Mouse (Mus musculus) macrophage (primary cell): ENCODE data around the gene Rapgefl1. TPM values are rescaled to one million over a fixed set of nuclear protein-coding genes. Genes with fewer than 3 reads are reported as not detected.
"Not testable (repeated sequence)": the region's sequence is repeated elsewhere in the genome, so short reads cannot be mapped to it uniquely, and the experiment has no call there.

ENCODE experiments used
- H3K27ac ChIP-seq: fragments of 350-480 bp; formaldehyde crosslinking; 2 replicates; pipeline ENCODE4 v1.9.0; 2021
- H3K36me3 ChIP-seq: fragments of 350-480 bp; formaldehyde crosslinking; 2 replicates; pipeline ENCODE4 v1.9.0; 2021; ENCODE audit errors: inconsistent target
- H3K4me3 ChIP-seq: fragments of 350-480 bp; formaldehyde crosslinking; 2 replicates; pipeline ENCODE4 v1.9.0; 2021; ENCODE audit errors: inconsistent target
- H3K79me2 ChIP-seq: fragments of 350-480 bp; formaldehyde crosslinking; 2 replicates; pipeline ENCODE4 v1.9.0; 2021; ENCODE audit errors: inconsistent target
- WGBS: methylation state at CpG from one replicate; pipeline ENCODE4 v1.1.7; 2026; ENCODE audit warnings: inconsistent platforms; ENCODE audit not compliant: missing documents; 5-methylcytosine and 5-hydroxymethylcytosine counted together
- polyA plus RNA-seq: library from polyadenylated mRNA; stranded (reverse); fragments of 250-400 nt; gene quantifications from 3 replicates; pipeline ENCODE4 v1.2.4, GENCODE M21; 2018; ENCODE audit warnings: inconsistent platforms

The Rapgefl1 gene
- polyA plus RNA-seq, 1 experiment from 2014 or later: 0.23 TPM

DNA sequence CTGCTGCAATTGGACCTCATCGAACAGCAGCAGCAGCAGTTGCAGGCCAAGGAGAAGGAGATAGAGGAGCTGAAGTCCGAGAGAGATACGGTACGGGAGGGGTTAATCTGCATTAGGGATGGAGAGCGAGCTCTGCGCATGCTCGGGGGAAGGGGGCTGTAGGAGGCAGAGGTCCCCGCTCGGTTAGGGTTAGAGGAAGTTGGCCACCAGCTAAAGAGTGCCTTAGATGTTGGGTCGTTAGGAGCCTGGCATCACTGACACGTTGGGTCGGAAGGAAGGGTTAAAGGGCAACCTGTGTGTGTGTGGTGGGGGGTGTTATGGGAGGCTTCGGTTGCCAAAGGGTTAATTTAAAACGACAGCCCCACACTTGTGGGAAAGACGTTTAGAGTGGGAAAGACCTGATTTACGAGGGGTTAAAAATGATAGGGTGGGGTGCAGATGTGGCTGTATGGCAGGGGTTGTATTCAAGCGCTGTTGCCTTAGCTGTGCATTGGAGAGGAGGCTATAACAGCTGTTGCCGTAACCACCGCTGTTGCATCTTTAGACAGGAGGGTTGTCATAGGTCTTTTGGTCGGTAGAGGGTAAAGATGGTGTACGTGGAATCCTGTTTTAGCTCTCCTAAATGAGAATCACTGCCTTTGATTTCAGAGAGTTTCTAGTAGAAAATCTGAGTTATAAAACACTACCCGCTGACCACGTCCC is 39.9 kb upstream of the Rapgefl1 start:
- WGBS: 4% methylated on average over 23 of the region's 23 CpGs
- peak overlapping the region; percentile 50 for H3K27ac ChIP-seq
- peak overlapping the region; percentile 81 for H3K4me3 ChIP-seq
- peaks cover 15% of the 10 kb centered on the region for H3K36me3 ChIP-seq
- peaks cover 56% of the 10 kb centered on the region for H3K79me2 ChIP-seq

DNA sequence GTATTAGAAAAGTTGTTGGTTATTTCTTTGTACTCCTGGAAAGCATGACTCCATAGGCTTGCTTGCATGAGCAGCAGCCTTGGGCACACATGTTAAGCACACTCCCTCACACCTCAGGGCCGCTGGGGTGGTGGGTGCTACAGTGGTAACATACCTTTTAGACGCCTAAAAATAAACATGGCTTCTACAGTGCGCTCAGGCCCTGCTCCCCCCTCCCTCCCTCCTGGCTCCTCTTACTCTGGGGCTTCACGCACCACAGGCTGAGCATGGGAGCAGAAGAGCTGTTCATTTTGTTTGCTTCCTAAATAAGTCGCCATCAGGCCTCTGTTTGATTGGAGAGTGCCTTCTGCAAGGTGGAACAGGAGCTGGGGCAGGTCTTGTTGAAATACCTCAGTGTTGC is 39.3 kb upstream of the Rapgefl1 start:
- WGBS: 15% methylated on average over 5 of the region's 5 CpGs
- Histone ChIP-seq H3K4me3 (peak overlapping the region; percentile 81), H3K36me3 (peaks cover 15% of the 10 kb centered on the region), H3K27ac (no peak overlapping the region), H3K79me2 (peaks cover 63% of the 10 kb centered on the region)

DNA sequence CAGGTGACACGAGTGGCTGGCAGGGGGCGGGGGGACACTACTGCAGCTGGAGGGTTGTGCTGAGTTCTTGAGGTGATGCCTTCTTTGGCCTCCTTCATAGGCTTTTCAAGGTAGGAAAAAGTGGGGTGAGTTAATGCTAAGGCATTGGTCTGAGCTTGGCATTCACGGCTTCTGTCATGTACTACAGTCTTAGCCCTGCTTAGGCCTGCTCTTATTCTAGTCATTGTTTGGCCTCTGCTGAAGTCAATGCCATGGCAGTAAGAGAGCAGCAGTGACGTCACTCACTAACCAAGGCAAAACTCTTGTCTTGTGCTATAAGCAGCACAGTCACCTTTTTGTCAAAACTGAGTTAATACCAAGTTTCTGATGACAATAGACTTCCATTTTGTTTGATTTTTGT is 38.7 kb upstream of the Rapgefl1 start:
- H3K27ac ChIP-seq: no peak overlapping the region
- H3K36me3 ChIP-seq: peaks cover 18% of the 10 kb centered on the region
- H3K4me3 ChIP-seq: no peak overlapping the region
- 70% methylated on average over 4 of the region's 4 CpGs for WGBS
- peaks cover 64% of the 10 kb centered on the region for H3K79me2 ChIP-seq

DNA sequence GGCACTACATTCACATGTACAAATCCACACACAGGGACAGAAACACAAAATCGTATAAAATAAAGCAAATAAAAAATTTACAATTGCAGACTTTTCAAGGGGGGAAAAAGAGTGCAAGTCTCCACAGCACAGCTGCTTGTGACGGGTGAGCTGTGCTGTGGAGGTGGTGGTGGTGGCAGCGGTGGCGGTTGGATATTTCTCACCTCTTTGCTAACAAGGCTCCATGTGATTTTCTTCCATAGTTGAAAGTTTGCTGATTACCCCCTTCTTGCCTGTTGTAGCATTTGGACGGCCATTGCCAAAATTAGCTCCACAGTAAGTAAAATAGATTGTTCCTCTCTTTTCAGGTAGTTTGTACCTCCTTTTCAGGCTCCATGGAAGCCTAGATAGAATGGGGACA is 32.0 kb upstream of the Rapgefl1 start, which contains the start of gene Casc3:
Casc3 (plus strand) TSS at position 301 of the 400 bp plus-strand sequence.
- Histone ChIP-seq H3K79me2 (peaks cover 50% of the 10 kb centered on the region), H3K36me3 (peaks cover 36% of the 10 kb centered on the region), H3K27ac (no peak within 1 kb of the TSS), H3K4me3 (no peak within 1 kb of the TSS)
- 86% methylated on average over 4 of the region's 5 CpGs for WGBS

DNA sequence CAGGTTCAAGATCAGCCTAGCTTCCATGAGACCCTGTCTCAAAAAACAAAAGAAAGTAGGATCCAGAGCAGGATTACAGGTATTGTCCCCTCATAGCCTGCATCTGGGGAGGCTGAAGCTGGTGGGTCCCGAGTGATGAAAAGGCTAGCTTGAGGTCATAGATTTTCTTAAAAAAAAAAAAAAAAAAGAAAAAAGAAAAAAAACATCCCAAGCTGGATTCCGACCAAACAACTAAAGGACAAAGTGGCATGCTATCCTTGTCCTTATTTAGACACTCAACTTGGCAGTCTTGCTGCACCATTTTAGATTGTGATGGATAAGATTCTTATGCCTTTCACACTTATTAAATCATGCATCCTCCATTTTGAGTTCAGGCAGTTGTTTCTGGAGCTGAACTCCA is 28.2 kb upstream of the Rapgefl1 start:
- peaks cover 55% of the 10 kb centered on the region for H3K79me2 ChIP-seq
- H3K4me3 ChIP-seq: no peak overlapping the region
- WGBS: 91% methylated on average over 2 of the region's 2 CpGs
- H3K36me3 ChIP-seq: peaks cover 19% of the 10 kb centered on the region
- no peak overlapping the region for H3K27ac ChIP-seq

DNA sequence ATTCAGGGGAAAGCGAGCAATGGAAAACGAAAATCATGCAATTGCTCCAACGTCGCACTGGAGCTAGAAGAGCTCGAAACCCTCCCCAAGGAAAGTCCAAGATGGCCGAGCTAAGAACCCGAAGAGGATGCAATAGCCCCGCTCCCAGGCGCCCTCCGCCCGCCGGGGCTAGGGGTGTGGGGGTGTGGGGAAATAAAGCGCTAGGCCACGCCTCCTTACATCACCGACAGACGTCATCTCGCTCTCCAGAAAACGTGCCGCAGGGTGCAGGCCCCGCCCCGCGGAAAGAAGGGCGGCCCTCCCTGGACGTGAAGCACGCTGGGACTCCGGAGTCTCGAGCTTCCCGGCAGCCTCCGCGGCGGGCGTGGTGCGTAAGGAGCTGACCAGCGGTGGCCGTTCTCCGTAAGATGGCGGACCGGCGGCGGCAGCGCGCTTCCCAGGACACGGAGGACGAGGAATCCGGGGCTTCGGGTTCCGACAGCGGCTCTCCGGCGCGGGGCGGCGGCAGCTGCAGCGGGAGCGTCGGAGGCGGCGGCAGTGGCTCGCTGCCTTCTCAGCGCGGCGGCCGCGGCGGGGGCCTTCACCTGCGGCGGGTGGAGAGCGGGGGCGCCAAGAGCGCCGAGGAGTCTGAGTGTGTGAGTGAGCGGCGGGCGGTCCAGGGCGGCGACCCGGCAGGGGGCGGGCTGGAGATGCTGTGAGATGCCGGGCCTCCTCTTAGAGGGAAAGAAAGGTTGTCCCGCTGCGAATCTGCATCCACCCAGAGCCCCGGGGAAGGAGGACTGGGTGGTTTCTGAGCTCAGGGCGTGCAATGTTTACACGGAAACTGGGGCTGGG is 26.9 kb upstream of the Rapgefl1 start:
- H3K27ac ChIP-seq: peak overlapping the region; percentile 61
- H3K79me2 ChIP-seq: peaks cover 65% of the 10 kb centered on the region
- peak overlapping the region; percentile 80 for H3K4me3 ChIP-seq
- peaks cover 12% of the 10 kb centered on the region for H3K36me3 ChIP-seq
- WGBS: under 1% methylated on average over 84 of the region's 84 CpGs

DNA sequence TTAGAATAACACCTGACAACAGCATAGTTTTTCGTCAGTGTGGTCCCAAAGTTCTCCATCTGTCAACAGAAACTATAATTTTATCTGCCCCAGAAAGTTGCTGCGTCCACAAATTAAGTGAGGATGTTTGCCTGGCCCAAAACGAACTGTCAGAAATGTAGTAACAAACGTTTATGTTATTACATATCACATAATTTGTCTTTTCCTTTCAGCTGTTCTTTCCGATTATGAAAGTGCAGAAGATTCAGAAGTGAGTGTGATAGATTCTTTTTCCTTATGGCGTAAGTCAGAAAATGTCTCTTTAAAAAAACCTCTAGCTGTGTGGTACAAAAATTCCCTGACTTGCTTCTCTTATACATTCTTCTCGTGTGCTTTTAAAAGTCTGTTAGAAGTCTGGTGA is 25.9 kb upstream of the Rapgefl1 start:
- Histone ChIP-seq H3K36me3 (peaks cover 1% of the 10 kb centered on the region), H3K4me3 (peak overlapping the region; percentile 80), H3K27ac (peak overlapping the region; percentile 47), H3K79me2 (peaks cover 66% of the 10 kb centered on the region)
- 75% methylated on average over 7 of the region's 7 CpGs for WGBS

DNA sequence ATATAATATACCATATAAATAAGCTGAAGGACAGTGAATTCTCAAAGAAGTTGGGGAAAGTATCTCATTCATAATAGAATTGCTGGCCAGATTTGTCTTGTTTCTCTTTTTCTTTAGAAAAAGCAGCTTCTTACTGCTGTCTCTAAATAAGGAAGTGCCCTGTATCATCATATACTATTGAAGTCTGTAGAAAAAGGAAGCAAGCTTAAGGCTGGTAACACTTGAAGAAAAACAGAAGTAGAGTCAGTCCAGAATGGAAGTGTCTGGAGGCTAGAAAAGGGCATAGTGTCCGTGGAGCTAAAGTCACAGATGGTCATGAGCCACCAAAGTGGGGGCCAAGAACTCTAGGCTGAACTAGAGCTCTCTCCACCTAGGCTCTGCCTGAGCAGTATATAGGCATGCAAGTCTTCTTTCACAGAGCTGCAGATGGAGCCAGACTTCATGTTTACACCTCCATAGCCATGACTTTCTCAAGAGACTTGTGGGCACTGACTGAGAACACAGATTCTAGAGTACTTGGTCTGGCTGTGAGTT is 19.8 kb upstream of the Rapgefl1 start:
- H3K36me3 ChIP-seq: peaks cover 14% of the 10 kb centered on the region; the same call in 1 of the 2 replicates
- H3K79me2 ChIP-seq: peaks cover 84% of the 10 kb centered on the region
- H3K27ac ChIP-seq: peak overlapping the region; percentile 66

DNA sequence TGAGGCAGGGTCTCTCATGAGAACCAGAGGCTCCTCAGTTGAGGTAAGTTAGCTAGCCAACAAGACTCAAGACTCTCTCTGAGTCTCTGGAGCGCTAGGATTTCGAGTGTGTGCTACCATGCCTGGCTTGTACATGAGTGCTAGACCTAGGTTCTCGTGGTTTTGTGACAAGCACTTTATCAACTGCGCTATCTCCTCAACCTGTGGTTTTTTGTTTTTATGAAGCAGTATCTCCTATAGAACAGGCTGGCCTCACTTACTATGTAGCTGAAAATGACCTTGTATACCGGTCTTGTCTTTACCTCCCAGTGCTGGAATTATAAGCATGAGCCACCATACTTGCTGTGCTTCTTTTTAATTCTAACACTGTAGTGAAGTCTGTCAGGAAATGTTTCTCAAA is 15.6 kb upstream of the Rapgefl1 start:
- Histone ChIP-seq H3K79me2 (peaks cover 86% of the 10 kb centered on the region), H3K4me3 (no peak overlapping the region), H3K36me3 (peaks cover 54% of the 10 kb centered on the region), H3K27ac (no peak overlapping the region)
- WGBS: 89% methylated on average over 5 of the region's 5 CpGs

More for the DNA sequence above, 19.8 kb upstream of the Rapgefl1 start:
- WGBS: 0% methylated on average over 1 of the region's 1 CpGs
- no peak overlapping the region for H3K4me3 ChIP-seq

DNA sequence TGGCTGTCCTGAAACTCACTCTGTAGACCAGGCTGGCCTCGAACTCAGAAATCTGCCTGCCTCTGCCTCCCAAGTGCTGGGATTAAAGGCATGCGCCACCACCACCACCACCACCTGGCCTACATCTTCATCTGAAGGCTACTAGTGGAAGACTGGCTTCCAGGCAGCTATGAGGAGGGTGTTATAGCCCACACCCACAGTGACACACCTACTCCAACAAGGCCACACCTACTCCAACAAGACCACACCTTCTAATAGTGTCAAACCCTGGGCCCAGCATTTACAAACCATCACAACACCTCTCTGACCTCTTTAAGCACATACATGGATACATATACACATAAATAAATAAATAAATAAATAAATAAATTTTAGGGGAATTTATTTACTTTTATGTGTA is 10.5 kb upstream of the Rapgefl1 start:
- H3K27ac ChIP-seq, H3K4me3 ChIP-seq: not testable (repeated sequence)
- peaks cover 58% of the 10 kb centered on the region for H3K79me2 ChIP-seq
- WGBS: no CpG with 5 or more reads among the region's 2 CpGs
- peaks cover 79% of the 10 kb centered on the region for H3K36me3 ChIP-seq

DNA sequence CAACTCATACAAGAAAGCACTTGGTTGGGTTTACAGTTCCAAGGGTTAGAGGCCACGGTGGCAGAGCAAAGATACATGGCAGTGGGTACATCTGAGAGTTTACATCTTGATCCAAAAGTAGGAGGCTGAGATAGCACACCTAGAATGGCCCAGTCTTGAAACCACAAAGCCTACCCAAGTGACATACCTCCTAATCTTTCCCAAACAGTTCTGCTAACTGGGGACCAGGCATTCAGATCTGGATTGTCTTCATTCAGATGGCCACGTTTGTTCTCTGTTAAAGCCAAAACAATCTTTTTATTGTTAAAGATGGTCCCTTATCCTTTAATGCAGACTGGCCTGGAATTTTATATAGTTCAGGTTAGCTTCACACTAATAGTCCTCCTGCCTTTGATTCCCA is 8.7 kb upstream of the Rapgefl1 start:
- no peak overlapping the region for H3K4me3 ChIP-seq
- peaks cover 40% of the 10 kb centered on the region for H3K79me2 ChIP-seq
- H3K27ac ChIP-seq: no peak overlapping the region
- H3K36me3 ChIP-seq: peaks cover 79% of the 10 kb centered on the region
- WGBS: 93% methylated on average over 2 of the region's 2 CpGs

DNA sequence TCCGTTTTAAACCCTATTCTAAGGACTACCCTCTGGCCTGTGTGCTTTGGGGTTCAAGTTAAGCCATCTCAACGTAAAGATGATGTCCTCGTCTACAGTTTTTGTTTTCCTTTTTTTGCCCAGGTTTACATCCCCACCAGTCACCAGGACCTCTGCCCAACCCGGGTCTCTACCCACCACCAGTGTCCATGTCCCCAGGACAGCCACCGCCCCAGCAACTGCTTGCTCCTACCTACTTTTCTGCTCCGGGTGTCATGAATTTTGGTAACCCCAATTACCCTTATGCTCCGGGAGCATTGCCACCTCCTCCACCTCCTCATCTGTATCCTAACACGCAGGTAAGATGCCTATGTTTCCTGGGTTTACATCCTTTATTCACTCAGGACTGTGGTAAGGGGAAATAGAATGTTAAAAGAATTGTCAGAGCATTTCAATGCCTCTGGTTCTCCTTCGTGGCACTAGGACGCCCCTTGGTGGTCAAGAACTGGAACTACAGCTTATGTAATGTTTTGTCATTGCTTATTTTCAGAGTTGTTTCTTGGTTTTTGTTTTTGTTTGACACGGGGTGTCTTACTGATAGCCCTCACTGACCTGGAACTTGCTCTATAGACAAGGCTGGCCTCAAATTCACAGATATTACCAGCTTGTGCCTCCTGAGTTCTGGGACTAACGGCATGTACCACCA is 7.4 kb upstream of the Rapgefl1 start:
- H3K36me3 ChIP-seq: peaks cover 79% of the 10 kb centered on the region

DNA sequence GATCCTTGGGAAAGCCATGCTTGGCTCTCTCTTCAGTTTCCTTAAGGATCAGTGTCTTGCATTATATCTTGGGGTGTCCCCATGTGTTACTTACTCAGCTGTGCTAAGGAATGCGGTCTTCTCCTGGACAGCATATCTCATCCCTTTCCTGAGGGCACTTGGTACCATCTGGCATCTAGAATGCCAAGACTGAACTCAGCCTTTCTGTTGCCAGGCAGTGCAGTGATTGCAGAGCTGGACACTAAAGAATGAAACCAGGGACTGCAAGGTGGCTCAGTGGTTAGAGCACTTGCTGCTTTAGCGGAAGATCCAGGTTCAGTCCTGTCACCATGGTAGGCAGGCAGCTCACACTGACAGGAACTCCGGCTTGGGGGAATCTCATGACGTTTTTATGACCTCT is 6.7 kb upstream of the Rapgefl1 start:
- Histone ChIP-seq H3K4me3 (no peak overlapping the region), H3K36me3 (peaks cover 75% of the 10 kb centered on the region), H3K27ac (no peak overlapping the region), H3K79me2 (peaks cover 20% of the 10 kb centered on the region)
- 96% methylated on average over 3 of the region's 4 CpGs for WGBS

More for the DNA sequence above, 7.4 kb upstream of the Rapgefl1 start:
- Histone ChIP-seq H3K79me2 (peaks cover 26% of the 10 kb centered on the region), H3K4me3 (no peak overlapping the region), H3K27ac (no peak overlapping the region)
- 70% methylated on average over 12 of the region's 12 CpGs for WGBS

DNA sequence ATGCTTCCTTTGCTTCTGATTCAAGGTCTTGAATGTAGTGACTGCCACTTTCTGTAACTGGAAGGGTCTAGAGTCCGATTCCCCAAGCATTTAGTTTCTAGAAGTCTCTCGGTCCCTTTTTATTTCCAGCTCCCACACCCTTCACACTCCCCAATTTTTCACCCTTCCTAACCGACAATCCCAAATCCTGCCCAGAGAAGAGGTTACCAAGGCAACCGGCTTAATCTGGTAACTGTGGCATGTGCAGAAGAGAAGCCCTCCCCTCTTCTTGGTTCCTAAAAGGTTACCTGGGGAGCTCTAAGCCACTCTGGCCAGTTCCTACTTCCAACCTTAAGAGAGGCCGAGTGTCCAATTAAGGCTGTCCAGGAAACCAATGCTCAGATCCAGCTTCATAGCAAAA is 1.3 kb upstream of the Rapgefl1 start:
- WGBS: 96% methylated on average over 5 of the region's 5 CpGs
- H3K36me3 ChIP-seq: peaks cover 41% of the 10 kb centered on the region

More for the DNA sequence above, 1.3 kb upstream of the Rapgefl1 start:
- Histone ChIP-seq H3K79me2 (no peaks in the 10 kb centered on the region), H3K4me3 (no peak overlapping the region), H3K27ac (no peak overlapping the region)
